Mouse (Mus musculus) WW6 (cell line): ENCODE measurements at regions not wholly inside any gene's neighbourhood (a gene's known extent, or its start where the extent isn't known, plus 50 kb on each side); places are given as distances from the start of the nearest gene placed in this dataset.

Source experiments
- DNase-seq: peaks from one replicate; pipeline ENCODE4 v3.0.0-alpha.2; 2013; ENCODE audit warnings: low read depth, low spot score

DNA sequence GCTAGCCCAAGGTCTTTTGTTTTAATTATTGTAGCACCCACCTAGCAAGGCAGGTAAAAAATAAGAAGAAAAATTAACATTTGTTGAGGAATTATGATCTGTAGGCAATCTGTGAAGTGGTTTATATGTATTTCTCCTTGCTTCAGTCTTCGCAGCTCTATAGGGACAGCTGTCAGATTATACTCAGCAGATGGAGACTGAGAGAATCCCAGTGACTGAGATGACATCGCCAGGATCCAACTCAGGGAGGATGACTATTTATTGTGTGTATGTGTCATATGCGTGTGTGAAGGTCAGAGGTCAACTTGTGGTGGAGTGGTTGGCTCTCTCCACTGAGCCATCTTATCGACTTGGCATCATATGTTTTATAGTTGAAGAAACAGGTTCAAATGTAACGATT is 362.0 kb upstream of the Chd6 start:
- no peak for DNase-seq

DNA sequence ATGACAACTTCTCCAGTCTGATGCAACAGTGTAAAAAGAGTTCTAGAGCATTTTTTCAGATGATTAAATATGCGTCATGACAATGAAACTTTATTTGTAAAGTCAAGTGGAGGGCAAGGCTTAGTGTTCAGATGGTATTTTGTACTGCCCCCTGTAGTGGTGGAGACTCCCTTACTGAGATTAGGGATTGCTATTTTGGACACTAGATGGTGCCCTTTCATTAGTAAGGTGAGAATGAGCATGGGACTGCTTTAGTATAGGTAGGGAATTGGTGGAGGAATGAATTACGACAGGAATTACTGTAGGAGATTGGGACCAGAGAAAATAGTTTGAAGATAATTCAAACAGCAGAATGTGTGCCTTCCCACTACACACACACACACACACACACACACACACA is 361.1 kb upstream of the Chd6 start:
- no peak for DNase-seq

DNA sequence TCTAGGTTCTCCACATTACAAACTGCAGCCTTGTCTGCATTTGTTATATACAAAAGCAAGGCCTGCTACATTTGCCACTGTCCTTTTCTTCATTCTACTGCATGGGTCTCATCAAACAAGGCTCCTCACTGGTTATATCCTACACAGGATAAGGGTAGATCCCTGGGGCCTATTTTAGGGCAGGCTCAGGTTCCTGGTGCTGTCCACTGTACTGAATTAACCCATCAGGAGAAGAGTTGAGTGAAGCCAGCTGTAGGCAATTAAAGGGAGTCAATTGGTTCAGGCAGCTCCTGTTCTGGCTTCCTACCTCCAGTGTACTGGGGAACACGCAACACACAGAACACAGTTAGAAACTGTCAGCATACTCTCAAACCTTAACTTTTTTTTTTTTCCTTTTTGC is 358.2 kb upstream of the Chd6 start:
- no peak for DNase-seq

DNA sequence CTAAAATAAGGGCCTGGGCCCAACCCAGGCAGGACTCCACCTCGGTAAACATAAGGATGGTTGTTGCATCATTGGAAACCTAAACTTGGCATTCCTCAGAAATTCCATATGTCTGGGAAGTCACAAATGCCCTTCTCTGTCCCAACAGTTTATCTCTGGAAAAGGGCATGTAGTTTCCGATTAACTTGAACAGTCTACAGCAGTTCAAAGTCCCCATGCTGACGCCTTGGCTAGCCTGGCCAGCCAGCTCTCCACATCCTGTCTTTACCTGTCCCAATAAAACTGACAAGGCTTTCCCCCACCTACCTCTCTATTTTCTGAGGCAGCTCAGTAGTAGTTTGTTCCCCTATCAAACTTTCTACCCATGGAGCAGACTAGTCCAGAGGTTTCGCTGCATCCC is 351.7 kb upstream of the Chd6 start:
- DNase-seq: no peak

DNA sequence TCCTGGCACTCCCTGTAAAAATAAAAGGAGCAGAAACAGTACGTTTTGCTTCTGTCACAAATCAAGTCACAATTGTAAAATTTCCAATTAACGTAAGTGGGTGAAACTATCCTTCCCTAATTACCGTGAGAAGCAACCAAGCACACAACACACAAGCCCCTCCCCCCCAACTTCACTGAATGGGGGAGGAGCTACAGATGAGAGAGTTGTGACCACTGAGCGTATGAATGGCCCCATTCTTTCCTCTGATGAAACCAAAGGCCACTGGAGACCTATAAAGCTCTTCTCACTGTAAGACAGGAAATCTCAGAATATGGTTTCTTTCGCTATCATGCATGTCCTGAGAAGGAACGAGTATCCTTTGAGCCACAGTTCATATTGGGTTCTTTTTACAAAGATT is 345.6 kb upstream of the Chd6 start:
- DNase-seq: no peak

DNA sequence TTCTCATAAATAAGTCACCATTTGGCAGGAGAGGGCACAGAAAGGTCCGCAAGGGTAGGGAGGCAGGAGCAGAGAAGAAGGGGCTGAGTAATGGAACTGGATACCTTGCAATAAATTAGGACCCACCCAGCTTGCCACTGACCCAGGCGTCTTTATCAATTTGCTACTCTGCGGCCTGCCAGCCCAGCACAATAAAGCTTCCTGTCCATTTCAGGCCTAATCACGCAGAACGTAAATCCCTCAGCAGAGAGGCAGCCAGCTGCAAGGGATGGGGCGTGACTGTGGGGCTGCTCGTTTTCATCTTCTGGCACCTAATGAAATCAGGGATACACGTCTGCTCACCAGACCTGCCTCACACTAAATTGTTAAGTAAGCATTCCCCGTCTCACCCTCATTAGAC is 324.9 kb upstream of the Chd6 start:
- no peak for DNase-seq

DNA sequence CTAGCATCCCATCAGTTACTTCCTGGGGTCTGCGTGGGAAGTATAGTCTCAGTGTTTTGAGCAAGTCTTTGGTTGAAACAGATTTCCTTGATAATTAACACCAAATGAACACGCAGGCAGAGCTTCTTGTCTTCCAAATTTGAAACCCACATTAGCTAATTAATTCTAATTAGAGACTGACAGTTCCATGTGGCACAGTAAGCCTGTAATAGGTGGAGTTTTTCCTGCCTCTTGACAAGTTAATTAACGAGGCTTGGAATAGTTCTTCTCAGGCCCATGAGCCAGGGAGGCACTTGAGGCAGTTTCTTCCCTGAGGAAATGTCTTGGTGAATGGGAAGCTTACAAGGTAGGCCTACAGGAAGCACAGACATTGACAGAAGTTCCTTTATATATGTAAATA is 320.4 kb upstream of the Chd6 start:
- no peak for DNase-seq

DNA sequence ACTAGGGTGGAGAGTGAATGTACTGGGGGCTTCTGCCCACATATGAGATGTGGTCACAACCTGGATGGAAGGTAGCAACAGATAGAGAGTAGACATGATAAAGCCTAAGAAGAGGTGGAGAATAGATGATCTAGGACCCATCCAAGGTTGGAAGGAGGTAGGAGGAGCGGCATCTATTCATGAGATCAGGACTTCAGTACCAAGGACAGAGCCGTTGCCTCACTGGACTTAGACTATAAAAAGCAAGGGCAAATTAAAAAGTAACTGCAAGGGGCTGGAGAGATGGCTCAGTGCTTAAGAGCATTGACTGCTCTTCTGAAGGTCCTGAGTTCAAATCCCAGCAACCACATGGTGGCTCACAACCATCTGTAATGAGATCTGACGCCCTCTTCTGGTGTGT is 316.7 kb upstream of the Chd6 start:
- peak; percentile 16 for DNase-seq

DNA sequence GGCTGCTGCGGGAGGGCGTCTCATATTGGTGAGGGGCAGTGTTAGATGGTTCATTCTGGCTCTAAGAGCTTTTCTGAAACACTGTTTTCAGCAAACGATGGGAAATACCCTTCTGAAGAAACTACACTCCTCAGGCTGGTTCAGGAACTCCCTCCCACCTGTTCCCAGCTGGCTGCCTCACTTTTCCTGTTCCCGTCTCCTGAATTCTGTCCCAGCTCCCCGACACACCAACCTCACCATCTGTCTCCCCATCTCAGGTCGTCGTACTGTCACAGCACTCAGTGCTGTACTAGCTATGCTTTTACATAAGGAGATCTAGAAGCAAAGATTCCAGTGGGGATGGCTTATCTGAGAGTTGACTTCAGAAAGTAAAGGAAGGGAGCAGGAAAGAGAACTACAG is 309.2 kb upstream of the Chd6 start:
- DNase-seq: no peak

DNA sequence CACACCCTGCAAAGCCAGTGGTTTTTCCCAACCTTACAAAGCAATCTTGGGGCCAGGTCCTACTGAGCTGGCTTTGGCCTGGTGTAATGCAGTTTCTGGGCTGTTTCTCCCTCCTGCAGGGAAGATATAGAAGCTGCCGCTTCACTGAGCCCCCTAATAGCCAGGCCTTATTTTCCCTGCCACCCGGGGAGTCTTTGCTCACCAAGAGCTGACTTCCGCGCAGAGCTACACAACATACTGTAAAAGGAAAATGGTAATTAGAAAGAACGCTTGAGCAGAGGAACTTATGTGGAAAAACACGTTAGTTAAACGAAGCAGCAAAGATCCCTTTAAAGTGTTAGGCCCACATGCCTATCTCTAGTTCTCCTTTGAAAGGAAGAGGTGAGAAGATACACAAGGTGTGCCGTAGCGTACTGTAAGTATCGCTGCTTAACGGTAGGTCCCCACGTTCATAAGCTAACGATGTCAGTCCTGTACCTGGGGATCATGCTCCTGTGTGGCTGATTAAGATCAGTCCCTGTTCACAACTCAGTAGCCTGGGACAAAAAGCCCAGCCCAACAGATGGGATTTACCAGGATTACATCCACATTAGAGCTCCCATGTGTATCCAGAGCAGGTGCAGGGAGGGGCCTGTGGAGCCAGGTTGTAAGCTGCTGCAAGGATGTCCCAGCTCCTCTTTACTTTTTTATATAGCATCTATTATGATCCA is 307.5 kb upstream of the Chd6 start:
- no peak for DNase-seq

DNA sequence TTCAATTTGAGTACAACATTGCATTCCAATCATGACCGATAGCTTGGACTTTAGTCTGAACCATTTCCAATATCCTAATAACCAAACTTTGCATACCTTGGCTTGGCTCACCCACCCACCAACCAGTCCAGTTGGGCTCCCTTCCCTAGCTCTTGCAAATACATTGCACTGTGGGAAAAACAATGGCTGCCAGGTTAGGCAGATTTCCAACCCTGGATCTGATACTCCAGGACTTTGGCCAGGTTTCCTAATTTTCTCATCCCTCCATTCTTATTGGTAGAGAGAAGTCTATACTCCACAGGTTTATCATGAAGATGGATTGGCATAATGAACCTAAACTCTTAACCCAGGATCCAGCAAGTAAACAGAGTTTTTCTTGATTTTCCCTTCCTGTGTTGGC is 299.4 kb upstream of the Chd6 start:
- DNase-seq: no peak

DNA sequence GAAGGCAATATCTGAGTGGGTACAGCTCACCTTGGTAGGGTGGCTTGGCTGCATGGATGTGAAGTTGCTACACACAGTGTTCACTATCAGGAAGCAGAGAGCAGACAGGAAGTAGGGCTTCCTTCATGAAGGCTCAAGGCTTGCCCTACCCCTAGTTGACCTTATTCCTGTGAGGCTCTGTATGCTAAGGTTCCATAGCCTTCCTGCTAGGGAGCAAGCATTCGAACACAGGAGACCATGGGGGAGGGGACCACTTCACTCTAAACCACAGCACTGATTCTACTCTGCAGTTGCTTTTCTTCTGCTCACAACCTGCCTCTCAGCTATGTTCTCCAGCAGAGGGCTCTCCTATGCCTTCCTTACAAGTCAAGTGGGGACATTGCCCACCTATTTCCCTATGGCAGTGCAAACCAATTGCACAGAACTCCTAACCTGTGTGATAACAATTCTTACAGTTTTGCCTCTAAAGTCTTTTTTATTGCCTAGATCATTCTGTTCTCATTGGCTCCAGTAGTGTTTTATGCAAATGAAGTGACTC is 297.0 kb upstream of the Chd6 start:
- DNase-seq: no peak

DNA sequence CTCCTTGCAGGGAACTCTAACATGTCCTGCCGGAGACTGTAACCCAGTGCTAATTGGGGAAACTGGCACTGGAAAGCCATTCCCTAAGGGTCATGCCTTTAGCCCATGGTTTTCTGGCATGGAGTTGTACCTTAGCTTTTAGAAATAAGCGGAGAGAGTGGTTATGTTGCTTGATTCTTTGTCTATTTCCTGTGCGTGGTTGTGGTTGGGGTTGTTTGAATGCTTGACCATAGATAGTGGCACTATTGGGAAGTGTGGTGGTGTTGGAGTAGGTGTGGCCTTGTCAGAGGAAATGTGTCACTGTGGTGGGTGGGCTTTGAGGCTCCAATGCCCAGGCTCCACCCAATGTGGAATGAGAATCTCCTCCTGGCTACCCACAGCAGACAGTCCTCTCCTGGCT is 289.2 kb upstream of the Chd6 start:
- DNase-seq: no peak

DNA sequence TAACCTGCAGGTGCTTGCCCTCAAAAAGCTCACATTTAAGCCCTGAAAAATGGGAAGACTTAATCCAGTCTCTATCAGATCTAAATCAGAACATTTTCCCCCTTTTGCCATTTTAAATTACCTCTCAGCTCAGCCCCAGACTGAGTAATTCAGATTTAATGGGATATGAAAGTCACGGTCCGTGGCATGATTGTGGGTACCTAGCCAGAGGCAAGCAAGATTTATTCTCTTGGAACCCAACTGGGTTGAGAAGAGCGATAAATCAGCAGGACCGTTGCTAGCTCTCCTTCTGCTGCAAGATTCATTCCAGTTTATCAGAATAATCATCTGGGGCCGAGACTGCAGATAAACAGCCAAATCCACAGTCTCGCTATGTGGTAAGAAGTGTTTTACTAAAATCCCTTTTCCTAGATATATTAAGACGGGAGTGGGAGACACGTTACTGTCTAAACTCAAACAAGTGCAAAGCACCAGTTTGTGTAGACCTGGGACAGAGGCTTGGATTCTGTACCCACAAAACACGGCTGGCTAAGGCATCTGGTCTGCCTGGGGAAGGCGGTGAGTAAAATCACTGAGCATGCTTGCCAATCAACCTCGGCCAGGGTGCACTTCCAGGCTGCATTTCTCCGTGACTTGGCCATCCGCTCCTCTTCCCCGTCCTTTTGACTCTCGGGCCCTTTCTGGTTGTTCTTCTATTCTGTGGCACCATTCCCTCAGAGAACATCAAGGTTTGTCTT is 282.2 kb upstream of the Chd6 start:
- no peak for DNase-seq

DNA sequence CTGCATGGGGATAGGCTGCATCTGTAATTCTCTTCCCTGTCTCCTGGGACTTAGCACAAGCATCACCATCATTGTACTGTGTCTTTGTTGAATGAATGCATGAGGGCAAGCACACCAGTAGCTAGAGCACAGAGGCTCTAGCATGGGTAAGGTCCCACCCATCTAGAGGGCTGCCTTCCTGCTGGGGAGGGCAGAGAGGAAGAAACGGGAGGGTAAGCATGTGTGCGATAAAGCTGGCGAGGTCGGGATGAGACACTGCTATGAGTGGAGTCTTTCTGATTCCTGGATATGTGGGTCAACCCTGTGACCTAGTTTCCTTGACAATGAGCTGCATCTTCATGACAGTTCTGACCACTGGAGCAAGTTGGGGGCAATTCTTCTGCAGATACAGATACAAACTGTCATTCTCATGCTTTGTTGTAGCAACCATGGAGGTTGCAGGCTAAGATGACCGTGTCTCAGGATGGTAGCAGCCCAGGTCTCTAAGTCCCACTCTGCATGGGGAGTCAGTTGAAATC is 280.5 kb upstream of the Chd6 start:
- DNase-seq: no peak

DNA sequence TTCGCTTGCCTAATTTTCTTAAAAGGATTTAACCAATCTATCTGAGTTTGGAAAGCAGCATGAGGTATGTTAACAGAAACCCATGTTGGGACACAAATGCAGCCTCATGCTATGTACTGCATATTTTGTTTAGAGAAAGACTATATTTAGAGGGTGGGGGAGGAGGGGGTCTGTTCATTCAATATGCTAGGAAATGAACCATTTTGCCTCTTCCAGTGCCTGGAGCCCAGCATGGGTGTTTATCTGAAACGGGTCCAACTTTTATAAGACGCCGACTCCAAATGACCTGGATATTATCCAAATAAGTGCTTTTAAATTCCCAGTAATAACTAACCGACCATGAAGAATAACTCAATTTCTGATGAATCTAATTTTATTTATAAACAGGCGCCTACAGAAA is 278.2 kb upstream of the Chd6 start:
- DNase-seq: no peak

DNA sequence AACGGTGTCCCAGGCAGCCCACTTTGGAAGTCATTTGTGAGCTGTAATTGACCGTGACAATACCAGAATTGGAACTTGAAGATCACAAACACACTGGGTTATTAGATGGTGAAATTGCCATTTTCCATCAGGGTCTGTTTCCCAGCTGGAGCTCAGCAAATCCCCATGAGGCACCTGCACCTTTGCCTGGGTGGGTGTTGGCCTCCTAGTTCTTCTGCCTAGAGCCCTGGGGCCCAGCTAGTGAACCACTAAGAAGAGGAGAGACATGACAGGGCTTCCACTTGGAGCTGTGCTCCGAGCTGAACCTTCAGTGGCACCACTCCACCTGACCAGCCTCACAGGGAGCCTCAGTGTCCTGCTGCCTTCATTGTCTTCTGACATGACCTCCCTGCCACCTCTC is 273.5 kb upstream of the Chd6 start:
- no peak for DNase-seq

DNA sequence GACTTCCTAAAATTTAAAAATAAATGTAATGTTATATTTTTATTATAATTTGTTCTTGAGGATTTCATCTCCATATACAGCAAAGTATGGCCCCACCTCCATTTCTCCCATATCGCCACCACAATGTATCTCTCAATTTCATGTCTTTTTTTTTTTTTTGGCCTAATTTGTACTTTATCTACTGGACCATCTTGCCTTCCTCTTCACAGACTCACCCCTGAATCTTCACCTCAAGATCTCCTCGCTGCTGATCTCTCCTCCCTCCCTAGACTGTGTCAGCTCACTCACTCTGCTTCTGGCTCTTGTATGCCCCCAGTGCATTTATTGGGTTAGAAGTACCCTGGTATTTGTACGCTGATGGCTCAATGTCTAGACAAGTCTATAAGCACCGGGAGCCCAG is 269.4 kb upstream of the Chd6 start:
- no peak for DNase-seq

DNA sequence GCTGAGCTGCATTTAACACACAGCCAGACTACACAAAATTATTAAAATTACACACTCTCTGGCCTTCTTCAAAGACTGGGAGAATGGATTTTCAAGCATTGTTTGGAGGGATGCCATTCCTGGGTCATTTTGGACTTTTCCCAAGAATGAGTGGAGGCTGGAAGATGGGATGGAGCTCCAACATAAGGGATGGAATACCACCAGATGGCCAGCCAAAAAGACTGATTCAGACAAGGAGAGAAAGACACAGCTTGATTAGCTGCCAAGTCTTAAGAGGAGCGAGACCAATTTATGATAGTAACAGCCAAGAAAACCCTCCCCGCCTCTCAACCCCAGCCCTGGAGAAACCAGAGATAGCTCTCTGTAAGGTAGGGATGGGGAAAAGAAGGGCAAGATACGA is 253.4 kb upstream of the Chd6 start:
- no peak for DNase-seq

DNA sequence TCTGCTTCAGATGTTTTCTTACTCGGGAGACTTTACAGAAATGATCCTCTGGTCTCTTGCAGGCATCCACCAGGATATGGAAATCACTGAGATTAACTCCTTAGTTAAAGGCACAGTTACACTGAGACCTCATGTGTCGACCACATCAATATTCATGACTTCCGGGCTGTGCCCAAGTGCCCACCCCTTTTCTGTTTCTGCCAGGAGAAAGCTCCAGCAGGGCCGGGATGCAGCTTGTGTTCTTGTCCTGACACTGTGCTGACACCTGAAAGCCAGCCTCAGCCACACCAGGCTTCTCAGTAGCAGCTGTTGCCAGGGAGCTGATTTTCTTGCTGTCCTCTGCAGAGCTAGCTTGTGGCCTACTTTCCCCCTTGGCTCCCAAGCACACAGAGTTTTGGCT is 240.2 kb upstream of the Chd6 start:
- DNase-seq: no peak

DNA sequence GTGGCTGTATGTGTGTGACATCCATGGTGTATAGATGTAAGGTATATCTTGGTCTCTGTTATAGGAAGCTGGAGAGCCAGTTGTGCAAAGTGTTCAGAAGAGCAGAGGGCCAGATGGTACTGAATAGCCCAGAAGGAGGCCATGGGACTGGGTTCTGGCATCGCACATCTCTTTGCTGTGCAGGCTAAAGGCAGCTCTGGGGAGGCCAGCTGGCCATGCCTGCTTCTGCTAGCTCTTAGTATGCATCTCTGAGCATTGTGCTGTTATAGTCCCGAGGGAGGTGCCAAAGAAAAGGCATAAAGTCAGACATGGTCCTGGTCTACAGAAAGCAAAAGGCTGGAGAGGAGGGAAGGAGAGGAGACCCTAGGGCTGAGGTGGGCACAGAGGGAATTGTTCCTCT is 235.1 kb upstream of the Chd6 start:
- DNase-seq: no peak

DNA sequence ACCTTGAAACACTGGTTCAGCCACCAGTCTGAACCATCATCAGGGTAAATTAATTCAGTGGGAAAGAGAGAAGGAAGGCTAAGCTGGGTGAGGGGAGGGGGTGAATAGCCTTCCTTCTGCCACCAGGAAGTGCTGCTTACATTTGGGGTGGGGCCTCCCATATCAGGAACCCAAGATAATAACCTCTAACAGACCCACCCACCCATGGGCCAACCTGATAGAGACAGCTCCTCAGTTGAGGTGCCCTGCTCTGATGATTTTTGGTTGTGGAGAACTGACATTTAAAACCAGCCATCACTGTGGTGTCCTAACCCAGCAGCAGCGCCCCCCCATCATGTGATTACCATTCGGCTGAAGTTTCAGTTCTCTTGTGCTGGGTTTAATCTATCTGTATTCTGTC is 233.8 kb upstream of the Chd6 start:
- DNase-seq: no peak

DNA sequence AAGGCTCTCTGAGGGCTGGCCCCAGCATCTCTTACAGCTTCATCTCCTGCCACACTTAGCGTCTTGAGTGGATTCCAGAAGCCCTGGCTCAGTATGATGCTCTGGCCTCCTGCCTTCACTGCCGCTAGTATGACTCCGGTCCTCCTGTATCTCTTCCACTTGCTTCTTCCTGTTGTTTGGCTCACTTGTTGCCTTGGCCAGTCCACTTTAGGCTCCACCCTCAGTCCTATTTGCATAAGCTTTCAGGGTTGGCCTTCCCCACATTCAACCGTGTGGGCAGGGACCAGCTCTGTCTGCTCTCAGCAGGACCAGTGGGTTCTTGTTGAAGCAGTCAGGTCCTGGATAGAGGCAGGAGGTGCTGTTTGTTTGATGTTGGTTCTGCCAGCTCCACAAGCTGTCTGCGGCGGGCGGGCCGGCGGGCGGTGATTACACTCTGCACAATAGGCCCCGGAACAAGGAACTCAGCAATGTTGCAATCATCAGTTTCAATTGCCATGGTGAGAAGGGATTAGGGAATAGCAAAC is 232.6 kb upstream of the Chd6 start:
- DNase-seq: peak; percentile 43
